Mouse (Mus musculus): ENCODE data around the gene Znrd1. TPM values are rescaled to one million over a fixed set of nuclear protein-coding genes. Genes with fewer than 3 reads are reported as not detected.

Gene Znrd1
- polyA plus RNA-seq, 1 experiment from 2014 or later: 51.7 TPM

DNA sequence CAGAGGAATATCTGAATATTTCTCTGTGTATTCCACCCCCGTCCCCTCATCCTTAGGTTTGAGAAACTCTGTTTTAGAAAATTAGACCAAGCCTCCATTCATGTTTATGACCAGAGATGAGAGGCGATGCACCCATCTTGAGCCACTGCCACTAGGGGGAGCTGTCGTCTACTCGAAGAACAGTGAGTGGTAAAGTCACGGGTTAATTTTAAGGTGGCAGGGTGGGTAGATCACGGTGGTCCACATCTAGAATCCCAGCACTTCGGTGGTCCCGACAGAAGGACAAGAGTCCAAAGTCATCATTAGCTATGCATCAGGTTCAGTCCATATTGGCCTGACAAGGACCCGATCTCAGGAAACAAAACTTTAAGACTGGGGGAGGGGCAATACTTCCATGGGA, 43.3 kb downstream of the Znrd1 start:
- no peaks in the 10 kb centered on the region for H3K27me3 ChIP-seq (replicated peaks; ENCODE audit: control insufficient read depth, insufficient read depth, low read length)
- no peak overlapping the region for H3K9ac ChIP-seq (ENCODE audit: low read depth, low read length)
- H3K27ac ChIP-seq (ENCODE audit: low read depth, low read length): no peak overlapping the region
- no peak overlapping the region for H3K4me3 ChIP-seq (ENCODE audit: low read length)
- no peak for ATAC-seq
- no peaks in the 10 kb centered on the region for H3K4me1 ChIP-seq (ENCODE audit: control insufficient read depth, insufficient read depth, low read depth, low read length)
- no peaks in the 10 kb centered on the region for H3K9me3 ChIP-seq (ENCODE audit: control insufficient read depth, low read length)
- no peaks in the 10 kb centered on the region for H3K36me3 ChIP-seq (ENCODE audit: control insufficient read depth, insufficient read depth, low read length)
- WGBS: 11% methylated on average over 9 of the region's 9 CpGs
- H3K4me2 ChIP-seq (ENCODE audit: low read length): no peak overlapping the region

DNA sequence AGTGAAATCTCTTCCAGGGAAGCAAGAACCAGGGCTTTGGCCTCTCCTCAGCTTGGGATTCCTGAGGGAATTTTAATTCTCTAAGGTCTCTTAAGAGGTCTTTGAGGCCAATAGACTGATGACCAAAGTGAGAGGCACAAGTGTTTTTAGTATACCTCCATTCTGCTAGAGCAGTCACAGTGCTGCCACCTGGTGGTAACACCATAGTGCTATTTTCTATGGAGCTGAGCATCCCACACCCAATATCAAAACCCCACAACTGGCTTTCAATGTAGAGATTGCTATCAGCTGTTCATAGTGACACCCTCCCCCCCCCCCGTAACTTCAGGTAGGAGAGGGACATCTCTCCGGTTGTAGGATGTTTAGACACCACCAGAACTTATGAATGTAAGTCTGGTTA, 44.3 kb downstream of the Znrd1 start:
- no peak overlapping the region for H3K4me3 ChIP-seq (ENCODE audit: low read length)
- ATAC-seq: no peak
- H3K27ac ChIP-seq (ENCODE audit: low read depth, low read length): no peak overlapping the region
- H3K9ac ChIP-seq (ENCODE audit: low read depth, low read length): no peak overlapping the region
- H3K4me2 ChIP-seq (ENCODE audit: low read length): no peak overlapping the region
- H3K36me3 ChIP-seq (ENCODE audit: control insufficient read depth, insufficient read depth, low read length): no peaks in the 10 kb centered on the region
- 12% methylated on average over 2 of the region's 2 CpGs for WGBS
- no peaks in the 10 kb centered on the region for H3K27me3 ChIP-seq (replicated peaks; ENCODE audit: control insufficient read depth, insufficient read depth, low read length)
- H3K9me3 ChIP-seq (ENCODE audit: control insufficient read depth, low read length): no peaks in the 10 kb centered on the region
- no peaks in the 10 kb centered on the region for H3K4me1 ChIP-seq (ENCODE audit: control insufficient read depth, insufficient read depth, low read depth, low read length)

DNA sequence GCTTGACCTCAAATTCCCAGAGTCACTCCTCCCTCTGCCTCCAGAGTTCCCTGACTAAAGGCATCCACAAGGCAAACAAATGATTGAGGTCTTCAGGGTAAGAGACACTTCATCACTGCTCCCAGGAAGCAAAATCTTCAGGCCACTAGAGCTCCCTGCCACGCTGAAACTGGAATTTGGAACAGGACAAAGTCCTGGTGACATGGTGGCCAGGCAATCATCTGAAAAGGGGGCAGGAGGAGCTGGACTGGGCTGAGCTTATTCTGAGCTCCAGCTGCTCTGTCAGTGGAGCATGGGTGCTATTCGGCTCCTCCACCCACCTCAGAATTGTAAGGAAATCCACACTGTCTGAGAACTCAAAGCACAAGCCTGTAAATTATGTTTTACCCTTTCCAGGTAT, 46.3 kb downstream of the Znrd1 start:
- H3K9me3 ChIP-seq (ENCODE audit: control insufficient read depth, low read length): no peaks in the 10 kb centered on the region
- no peaks in the 10 kb centered on the region for H3K36me3 ChIP-seq (ENCODE audit: control insufficient read depth, insufficient read depth, low read length)
- H3K4me1 ChIP-seq (ENCODE audit: control insufficient read depth, insufficient read depth, low read depth, low read length): no peaks in the 10 kb centered on the region
- H3K27me3 ChIP-seq (replicated peaks; ENCODE audit: control insufficient read depth, insufficient read depth, low read length): no peaks in the 10 kb centered on the region
- H3K27ac ChIP-seq (ENCODE audit: low read depth, low read length): no peak overlapping the region
- H3K4me2 ChIP-seq (ENCODE audit: low read length): no peak overlapping the region
- H3K4me3 ChIP-seq (ENCODE audit: low read length): no peak overlapping the region
- no peak for ATAC-seq
- no peak overlapping the region for H3K9ac ChIP-seq (ENCODE audit: low read depth, low read length)
- WGBS: 69% methylated on average over 2 of the region's 2 CpGs

DNA sequence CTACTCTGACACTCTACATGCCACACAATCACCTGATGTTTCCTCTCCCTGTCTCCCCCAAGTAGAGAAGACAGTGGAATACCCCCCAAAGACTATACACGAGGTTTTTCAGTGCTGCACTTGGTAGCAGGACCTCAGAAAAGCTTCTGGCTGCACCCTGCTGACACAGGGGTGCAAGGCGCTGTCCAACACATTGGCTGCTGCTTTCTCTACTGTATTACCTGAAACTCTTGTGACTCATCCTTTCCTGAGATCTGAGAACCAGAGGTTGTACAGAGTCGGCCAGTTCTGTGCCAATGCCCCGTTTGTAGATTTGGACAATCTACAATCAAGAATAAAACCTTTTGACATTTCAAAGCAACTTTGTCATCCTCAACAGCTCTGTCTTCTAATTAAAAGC, 48.6 kb downstream of the Znrd1 start:
- no peaks in the 10 kb centered on the region for H3K27me3 ChIP-seq (replicated peaks; ENCODE audit: control insufficient read depth, insufficient read depth, low read length)
- no peaks in the 10 kb centered on the region for H3K36me3 ChIP-seq (ENCODE audit: control insufficient read depth, insufficient read depth, low read length)
- H3K4me1 ChIP-seq (ENCODE audit: control insufficient read depth, insufficient read depth, low read depth, low read length): no peaks in the 10 kb centered on the region
- no peak overlapping the region for H3K4me3 ChIP-seq (ENCODE audit: low read length)
- ATAC-seq: no peak
- no peaks in the 10 kb centered on the region for H3K9me3 ChIP-seq (ENCODE audit: control insufficient read depth, low read length)
- H3K4me2 ChIP-seq (ENCODE audit: low read length): no peak overlapping the region
- no peak overlapping the region for H3K9ac ChIP-seq (ENCODE audit: low read depth, low read length)
- no peak overlapping the region for H3K27ac ChIP-seq (ENCODE audit: low read depth, low read length)
- 66% methylated on average over 4 of the region's 4 CpGs for WGBS

GRCm38 (mm10) chr17:36908235-36908634, 50.1 kb downstream of the Znrd1 start:
- H3K9ac ChIP-seq (ENCODE audit: low read depth, low read length): no peak overlapping the region
- WGBS: 53% methylated on average over 1 of the region's 1 CpGs

More at GRCm38 (mm10) chr17:36908235-36908634, 50.1 kb downstream of the Znrd1 start:
- Histone ChIP-seq H3K4me3 (ENCODE audit: low read length) (no peak overlapping the region), H3K36me3 (ENCODE audit: control insufficient read depth, insufficient read depth, low read length) (no peaks in the 10 kb centered on the region), H3K4me2 (ENCODE audit: low read length) (no peak overlapping the region), H3K4me1 (ENCODE audit: control insufficient read depth, insufficient read depth, low read depth, low read length) (no peaks in the 10 kb centered on the region), H3K27me3 (replicated peaks; ENCODE audit: control insufficient read depth, insufficient read depth, low read length) (no peaks in the 10 kb centered on the region), H3K9me3 (ENCODE audit: control insufficient read depth, low read length) (no peaks in the 10 kb centered on the region), H3K27ac (ENCODE audit: low read depth, low read length) (no peak overlapping the region)
- ATAC-seq: no peak

Other genes with a start within 250 kb of the Znrd1 start
- gene H2-M10.5, start 185.6 kb downstream of the Znrd1 start, polyA plus RNA-seq (2015; fragmentation: Nextera tagmentation; extraction: Ambion mirVana): not detected in 2 replicates
- gene H2-M10.6, start 146.4 kb downstream of the Znrd1 start, polyA plus RNA-seq (2015; fragmentation: Nextera tagmentation; extraction: Ambion mirVana): not detected in 2 replicates
- gene Trim26, start 121.4 kb downstream of the Znrd1 start, polyA plus RNA-seq (2015; fragmentation: Nextera tagmentation; extraction: Ambion mirVana): 49.5 and 53.8 TPM in 2 replicates
- gene Trim15, start 91.3 kb downstream of the Znrd1 start, polyA plus RNA-seq (2015; fragmentation: Nextera tagmentation; extraction: Ambion mirVana): 0.90 and 1.1 TPM in 2 replicates
- 0.78 and 1.2 TPM in 2 replicates for gene Trim10, start 89.0 kb downstream of the Znrd1 start, polyA plus RNA-seq (2015; fragmentation: Nextera tagmentation; extraction: Ambion mirVana)
- gene Trim40, start 68.4 kb downstream of the Znrd1 start, polyA plus RNA-seq (2015; fragmentation: Nextera tagmentation; extraction: Ambion mirVana): 0.08 TPM in 1 of 2 replicates, not detected in the other
- not detected in 2 replicates for gene Trim31, start 60.4 kb downstream of the Znrd1 start, polyA plus RNA-seq (2015; fragmentation: Nextera tagmentation; extraction: Ambion mirVana)
- 1.6 and 2.6 TPM in 2 replicates for gene Rnf39, start 15.6 kb downstream of the Znrd1 start, polyA plus RNA-seq (2015; fragmentation: Nextera tagmentation; extraction: Ambion mirVana)
- gene Ppp1r11, start 6.8 kb downstream of the Znrd1 start, polyA plus RNA-seq (2015; fragmentation: Nextera tagmentation; extraction: Ambion mirVana): 156 and 165 TPM in 2 replicates
- gene Znrd1as, start within 50 bp of the Znrd1 start, polyA plus RNA-seq (2015; fragmentation: Nextera tagmentation; extraction: Ambion mirVana): 4.5 and 5.6 TPM in 2 replicates
- 0.36 and 0.50 TPM in 2 replicates for gene 2410137M14Rik, start 22.7 kb upstream of the Znrd1 start, polyA plus RNA-seq (2015; fragmentation: Nextera tagmentation; extraction: Ambion mirVana)
- 2.4 and 2.6 TPM in 2 replicates for gene H2-M5, start 31.0 kb upstream of the Znrd1 start, polyA plus RNA-seq (2015; fragmentation: Nextera tagmentation; extraction: Ambion mirVana)
- gene Zfp57, start 42.6 kb upstream of the Znrd1 start, polyA plus RNA-seq (2015; fragmentation: Nextera tagmentation; extraction: Ambion mirVana): 206 and 224 TPM in 2 replicates
- 1.6 and 1.9 TPM in 2 replicates for gene Mog, start 64.8 kb upstream of the Znrd1 start, polyA plus RNA-seq (2015; fragmentation: Nextera tagmentation; extraction: Ambion mirVana)
- gene Gabbr1, start 87.4 kb upstream of the Znrd1 start, polyA plus RNA-seq (2015; fragmentation: Nextera tagmentation; extraction: Ambion mirVana): 82.9 and 85.5 TPM in 2 replicates
- 0.09 TPM in 1 of 2 replicates, not detected in the other for gene Olfr90, start 129.9 kb upstream of the Znrd1 start, polyA plus RNA-seq (2015; fragmentation: Nextera tagmentation; extraction: Ambion mirVana)
- not detected in 2 replicates for gene Olfr91, start 139.7 kb upstream of the Znrd1 start, polyA plus RNA-seq (2015; fragmentation: Nextera tagmentation; extraction: Ambion mirVana)
- gene Olfr92, start 161.5 kb upstream of the Znrd1 start, polyA plus RNA-seq (2015; fragmentation: Nextera tagmentation; extraction: Ambion mirVana): not detected in 2 replicates
- not detected in 2 replicates for gene Olfr93, start 202.9 kb upstream of the Znrd1 start, polyA plus RNA-seq (2015; fragmentation: Nextera tagmentation; extraction: Ambion mirVana)
- gene Ubd, start 235.3 kb upstream of the Znrd1 start, polyA plus RNA-seq (2015; fragmentation: Nextera tagmentation; extraction: Ambion mirVana): not detected in 2 replicates
- 0.20 TPM in 1 of 2 replicates, not detected in the other for gene Olfr94, start 242.4 kb upstream of the Znrd1 start, polyA plus RNA-seq (2015; fragmentation: Nextera tagmentation; extraction: Ambion mirVana)

All from hindbrain, embryonic 16.5 days (tissue).